Mouse (Mus musculus) embryo, embryonic 10.5 days (tissue): Measurements from ENCODE around the gene Hook2.

Experiments
- DNase-seq: peaks from one replicate; pipeline ENCODE4 v3.0.0-alpha.2; 2015; ENCODE audit warnings: low spot score

Gene Hook2

DNA sequence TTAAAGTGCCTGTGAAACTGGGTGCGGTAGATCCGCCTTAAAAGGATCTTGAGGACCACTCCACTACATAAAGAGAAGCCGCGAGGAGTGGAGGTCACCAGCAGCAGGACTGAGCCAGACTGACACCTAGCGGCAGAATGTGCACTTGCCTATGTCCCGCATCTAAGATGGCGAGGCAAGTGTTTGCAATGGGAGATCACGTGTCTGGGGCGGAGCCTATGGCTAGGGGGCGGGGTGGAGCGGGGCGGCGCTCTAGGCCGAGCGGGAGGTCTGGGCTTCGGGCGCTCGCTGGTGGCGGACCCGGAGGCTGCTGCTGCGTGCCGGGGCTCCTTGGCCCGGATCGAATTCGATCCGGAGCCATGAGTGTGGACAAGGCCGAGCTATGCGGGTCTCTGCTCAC is at the start of gene Hook2:
Gene Hook2 (plus strand): TSS at position 255 of the 400 bp plus-strand sequence.
- peak; percentile 99 for DNase-seq

DNA sequence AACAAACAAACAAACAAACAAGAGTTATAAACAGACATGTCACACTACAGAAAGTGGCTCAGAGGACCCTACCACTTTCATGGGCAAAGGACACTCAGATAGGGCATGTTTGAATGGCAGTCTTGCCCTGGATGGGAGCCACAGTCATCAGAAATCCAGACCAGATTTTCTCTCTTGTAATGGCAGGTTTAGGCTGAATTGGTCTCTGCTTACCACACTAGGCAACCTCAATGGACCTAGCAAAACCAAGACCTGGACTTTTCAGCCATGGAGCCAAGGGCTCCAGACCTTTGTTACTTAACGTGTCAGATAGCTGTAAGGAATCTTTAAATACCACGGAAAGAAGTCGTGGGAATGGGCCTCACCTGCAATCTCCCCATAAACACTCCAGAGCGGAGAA is 46.7 kb upstream of the Hook2 start:
- DNase-seq, result peak; percentile 46

DNA sequence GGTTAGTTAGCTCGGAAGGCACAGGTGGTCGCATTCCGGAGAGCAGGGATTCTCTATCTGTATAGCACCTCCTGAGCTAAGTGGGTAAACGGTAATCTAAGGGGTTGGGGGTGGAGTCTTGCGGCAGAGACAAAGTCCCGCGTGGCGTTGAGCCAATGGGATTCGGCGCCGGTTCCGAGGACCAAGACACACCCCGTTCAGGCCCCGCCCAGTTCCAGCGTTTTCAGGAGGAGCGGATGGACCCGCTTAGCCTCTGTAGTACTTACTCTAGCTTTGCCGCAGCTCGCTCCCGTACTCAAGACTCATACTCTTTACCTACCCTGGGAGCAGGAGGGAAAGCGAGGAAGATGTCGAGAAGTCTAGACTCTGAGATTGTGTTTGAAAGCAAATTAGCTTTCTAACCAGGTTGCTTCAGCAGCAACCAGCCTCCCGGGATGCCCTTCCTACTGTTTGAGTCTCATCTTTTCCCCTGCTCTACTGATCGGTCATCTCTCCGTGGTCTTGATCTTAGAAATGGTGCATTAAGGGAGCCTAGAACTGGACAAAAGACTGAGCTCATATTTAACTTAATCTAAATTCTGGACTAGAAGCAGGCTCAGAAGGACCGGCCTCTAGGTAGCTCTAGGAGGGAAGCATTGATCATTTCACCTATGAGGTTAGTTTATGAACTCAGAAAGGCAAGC is 45.8 kb upstream of the Hook2 start:
- peak; percentile 79 for DNase-seq

DNA sequence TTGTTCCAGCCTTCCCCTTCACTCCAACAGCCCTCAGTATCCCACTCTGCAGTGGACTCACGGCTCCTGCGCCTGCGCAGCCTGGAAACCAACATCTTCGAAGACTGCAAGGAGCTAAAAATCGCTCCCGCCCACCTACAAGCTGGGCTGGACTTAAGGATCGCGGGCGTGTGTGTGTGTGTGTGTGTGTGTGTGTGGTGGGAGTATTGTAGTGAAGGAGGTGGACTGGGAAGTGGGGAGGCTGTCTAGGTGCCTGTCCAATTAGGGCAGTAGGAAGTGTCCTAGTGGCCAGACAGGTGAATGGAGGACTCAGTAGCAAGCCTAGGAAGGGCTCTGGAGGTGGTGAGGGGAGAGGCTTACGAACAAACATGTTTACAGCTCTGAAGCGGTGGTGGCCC is 45.2 kb upstream of the Hook2 start:
- peak; percentile 36 for DNase-seq

DNA sequence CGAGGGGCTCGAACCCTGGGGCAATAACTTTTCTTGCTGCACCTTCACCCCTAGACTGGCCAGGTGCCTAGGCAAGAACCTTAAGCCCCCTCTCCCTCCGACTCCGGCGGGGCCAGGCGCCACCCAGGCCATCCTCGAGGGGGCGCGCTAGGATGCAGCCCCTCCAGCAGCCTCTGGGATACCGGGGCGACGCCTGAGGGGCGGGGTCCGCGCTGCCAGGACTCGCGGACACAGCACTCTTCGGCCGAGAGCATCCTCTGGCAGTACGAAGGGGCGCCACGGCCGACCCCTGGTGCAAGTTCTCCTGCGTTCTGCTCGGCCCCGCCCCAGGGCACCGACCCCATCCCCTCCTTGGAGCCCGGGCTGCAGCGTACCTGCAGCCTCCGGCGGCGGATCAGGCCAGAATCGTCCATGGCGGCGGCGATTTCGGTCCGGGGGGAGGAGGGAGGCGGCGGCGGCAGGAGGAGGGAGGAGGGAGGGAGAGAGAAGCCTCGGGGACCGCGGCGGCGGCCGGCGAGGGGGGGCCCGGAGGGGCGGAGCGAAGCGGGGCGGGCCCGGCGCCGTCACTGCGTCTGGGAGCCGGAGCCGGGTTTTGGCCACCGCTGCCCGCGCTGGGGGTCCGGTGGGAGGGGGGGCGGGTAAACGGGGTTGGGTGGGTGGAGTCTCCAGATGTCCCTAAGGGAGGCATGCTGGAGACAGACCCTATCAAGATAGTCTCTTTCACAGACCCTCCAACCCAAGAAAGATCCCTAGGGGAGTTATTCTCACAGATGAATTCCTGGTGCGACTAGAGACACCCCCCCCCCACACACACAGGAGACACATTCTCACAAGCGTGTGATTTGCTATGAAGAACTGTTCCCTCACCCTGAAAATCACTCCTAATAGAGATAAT is 44.5 kb upstream of the Hook2 start:
- DNase-seq, result peak; percentile 67

DNA sequence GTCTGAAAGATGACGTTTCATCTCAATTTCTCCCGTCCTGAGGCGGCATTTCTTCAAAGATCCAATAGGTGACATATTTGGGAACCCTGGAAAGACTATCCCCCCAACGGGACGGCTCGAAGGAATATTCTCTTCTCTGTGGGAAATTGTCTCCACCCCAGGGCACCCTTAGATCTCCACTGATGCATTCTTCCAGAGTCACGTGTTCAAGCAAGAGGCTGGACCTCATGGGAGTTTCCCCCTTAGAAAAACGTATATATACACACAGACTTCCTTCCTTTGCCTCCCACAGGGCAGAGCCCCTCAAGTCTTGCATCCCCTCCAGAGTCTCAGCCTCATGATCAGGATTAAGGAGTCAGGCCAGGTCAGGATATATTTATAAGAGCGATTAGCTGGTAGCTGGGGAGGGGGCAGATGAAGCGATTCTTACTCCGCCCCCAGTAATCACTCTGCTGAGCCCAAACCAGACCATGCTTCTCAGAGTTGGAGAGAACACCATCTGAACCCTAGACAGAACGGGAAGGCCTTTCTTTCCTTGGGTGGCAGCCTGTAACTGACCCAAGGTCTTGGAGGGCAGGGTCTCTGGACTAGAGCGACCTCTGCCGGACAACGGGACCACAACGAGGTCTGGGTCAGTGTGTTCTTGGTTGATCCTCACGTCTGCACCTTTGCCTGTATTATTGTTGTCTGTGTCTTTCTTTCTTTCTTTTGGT is 43.7 kb upstream of the Hook2 start, which contains the start of gene Rtbdn:
Gene Rtbdn (plus strand): TSS at position 464 of the 713 bp plus-strand sequence.
- DNase-seq, result peak; percentile 71

DNA sequence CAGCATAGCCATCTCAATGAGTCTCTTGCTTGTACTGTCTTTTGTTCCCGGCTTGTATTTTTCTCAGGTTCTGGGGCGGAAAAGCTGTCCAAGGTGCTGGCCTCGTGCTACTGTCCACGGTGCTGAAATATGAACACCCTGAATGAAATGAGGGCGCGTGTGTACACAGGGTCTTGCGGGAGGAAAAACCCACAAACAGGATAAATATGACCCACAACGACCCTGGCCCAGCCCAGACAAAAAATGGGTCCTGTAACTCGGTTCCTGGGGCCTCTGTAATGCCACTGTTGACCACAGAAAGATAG is 43.2 kb upstream of the Hook2 start:
- peak; percentile 81 for DNase-seq

DNA sequence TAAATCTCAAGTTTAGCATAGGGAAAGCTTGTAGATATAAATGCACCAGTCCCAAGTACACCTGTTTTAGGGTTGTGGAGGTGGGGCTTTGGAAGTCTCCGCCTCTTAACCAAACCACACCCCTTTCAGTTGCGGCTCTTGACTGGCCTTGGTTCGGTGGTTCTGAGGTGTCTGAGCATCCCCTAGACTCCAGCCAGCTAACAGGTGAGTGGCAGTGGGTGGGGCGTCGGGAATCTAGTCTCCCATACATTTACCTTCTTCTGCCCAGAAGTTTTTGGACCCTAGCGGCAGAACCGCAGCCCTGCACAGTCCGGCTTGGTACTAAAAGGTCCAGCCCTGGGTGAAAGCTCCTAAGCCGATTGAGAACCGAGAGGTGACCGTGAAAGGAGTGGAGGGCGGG is 40.6 kb upstream of the Hook2 start:
- DNase-seq, result no peak

DNA sequence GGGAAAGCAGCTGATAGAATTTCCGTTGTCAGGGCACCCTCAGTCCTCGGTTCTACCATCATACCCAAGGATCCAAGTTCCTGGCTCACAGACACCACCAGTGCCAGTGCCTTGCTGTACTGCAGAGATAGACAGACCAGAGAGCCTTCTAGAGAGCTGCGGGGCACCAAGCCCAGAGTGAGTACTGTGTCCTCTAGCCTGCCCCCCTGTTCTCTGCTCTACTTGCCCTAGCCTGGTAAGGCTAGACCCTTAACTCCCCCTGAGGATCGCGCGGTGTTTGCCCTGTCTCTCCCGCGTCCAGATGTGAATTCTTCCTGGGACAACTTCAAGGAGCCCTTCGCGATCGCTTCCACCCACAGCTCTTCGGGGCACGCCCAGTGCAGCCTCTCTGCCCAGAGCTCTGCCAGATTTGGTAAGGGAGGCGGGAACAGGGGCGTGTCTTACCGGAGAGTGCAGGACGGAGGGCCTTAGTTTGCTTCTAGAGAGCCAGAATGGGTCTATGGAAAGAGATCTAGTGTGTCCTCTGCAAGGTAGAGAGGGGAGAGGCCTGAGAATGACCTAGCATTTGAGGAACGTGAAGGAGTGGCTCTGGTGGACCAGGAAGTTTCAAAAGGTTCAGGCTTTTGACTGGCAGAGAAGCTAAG is 37.7 kb upstream of the Hook2 start:
- no peak for DNase-seq

DNA sequence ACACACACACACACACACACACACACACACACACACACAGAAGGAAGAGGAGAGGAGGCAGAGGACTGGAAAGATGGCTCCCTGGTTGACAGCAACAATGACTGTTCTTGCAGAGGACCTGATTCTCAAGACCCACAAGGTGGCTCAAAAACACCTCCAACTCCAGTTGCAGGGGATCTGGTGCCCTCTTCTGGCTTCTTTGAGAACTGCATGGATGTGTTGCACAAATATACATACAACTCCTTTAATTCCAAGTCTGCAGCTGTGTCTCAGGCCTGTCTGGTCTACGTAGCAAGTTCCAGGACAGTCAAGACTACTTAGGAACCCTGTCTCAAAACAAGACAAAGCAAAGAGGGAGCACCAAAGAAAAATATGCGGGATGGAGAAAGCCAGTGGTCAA is 33.6 kb upstream of the Hook2 start:
- peak; percentile 90 for DNase-seq

DNA sequence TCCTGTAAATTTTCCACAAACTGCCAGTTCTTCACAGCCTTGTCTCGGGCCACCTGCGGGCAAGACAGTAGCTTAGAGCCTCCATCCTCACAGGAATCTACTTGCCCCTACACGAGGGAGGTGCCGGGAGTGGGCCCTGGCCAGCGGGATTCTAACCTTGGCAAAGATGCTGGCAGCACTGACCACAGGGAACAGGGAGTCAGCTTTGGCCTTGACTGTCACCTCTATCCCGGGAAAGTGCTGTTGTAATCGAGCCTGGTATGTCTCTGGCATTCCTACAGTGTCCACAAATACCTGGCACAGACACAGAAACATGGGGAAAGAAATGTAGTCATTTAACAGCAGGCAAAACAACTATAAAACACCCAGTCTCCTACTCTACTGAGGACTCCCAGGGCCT is 30.6 kb upstream of the Hook2 start:
- no peak for DNase-seq

DNA sequence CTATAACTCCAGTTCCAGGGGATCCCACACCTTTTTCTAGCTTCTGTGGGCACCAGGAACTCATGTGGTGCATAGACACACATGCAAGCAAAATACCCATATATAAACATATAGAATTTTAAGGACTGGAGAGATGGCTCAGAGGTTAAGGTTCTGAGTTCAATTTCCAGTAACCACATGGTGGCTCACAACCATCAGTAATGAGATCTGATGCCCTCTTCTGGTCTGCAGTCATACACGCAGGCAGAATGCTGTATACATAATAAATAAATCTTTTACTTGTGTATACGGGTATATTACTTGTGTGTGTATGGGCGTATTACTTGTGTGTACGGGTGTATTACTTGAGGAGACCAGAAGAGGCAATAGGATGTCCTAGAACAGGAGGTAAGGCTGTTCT is 26.5 kb upstream of the Hook2 start:
- no peak for DNase-seq

DNA sequence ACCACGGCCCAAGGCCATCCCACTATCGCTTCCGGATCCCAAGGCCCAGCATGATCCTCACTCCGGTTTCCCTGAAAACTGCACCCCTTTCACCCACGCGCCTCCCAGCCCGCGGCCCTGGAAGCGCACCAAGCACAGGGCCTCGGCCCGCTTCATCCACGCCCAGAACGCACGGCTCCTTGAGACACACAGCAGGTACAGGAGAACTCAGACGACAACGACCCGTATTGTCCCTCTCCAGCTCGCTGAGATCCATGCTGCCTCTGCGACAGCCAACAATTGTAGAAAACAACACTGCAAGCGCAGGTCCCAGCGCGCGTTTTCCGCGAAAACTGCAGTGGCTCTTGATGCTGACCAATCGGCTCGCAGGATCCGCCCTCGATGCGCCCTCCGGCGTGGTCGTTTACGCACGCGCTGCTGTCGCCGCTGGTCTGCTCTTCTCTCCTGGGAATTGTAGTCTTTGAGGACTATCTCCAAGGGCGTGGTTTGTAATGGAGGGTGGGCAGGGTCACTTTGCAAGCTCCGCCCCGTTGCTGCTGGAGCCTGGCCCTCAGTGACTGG is 24.6 kb upstream of the Hook2 start:
- peak; percentile 98 for DNase-seq

DNA sequence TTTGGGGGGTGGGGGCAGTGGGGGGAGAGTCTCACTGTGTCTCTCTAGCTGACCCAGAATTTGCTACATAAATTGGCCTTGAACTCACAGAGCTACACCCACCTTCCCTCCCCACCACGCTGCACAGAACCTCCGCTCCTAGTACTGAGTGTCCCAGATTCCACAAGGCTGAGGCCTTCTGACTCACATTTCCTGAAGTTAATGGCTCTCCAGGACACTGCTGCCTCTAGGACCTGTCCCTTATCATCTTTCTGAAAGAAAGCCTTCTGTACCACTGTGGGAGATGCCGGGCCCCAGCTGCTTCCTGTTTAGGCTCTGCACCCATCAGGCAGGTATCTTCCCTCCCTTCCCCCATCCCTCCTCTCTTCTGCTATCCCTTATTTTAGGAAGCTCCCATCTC is 23.8 kb upstream of the Hook2 start:
- no peak for DNase-seq

DNA sequence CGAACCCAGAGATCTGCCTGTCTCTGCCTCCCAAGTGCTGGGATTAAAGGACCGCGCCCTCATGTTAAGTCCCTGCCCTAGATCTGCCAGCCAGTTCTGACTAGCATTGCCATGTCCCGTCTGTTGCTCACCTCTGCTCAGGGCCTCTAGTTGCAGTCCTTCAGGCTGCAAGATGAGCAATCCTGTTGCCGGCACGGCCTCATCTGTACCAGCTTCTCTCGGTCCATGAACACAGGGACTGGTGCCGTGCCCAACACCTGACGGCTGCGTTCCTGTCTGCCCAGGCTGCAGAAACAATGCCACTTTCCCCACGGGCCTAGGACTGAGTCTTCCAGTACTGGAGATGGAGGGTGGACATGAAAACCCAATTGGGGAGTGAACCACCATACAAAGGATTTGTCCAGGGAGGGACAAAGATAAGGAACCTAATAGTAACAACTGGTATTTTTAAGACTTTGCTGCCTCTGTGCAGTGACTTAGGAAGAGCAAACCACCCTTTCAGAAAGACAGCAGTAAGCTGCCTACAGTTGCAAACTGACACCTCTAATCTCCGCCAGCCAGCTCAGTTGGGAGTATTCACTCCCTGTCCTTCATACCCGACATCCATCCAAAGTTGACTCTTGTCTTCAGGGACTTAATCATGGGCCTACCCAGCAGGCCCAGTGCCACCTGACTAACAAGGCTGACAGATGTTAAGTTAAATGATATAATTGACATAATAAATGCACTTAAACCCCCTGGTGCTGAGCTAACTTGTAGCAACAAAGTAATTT is 22.7 kb upstream of the Hook2 start:
- DNase-seq, result no peak

DNA sequence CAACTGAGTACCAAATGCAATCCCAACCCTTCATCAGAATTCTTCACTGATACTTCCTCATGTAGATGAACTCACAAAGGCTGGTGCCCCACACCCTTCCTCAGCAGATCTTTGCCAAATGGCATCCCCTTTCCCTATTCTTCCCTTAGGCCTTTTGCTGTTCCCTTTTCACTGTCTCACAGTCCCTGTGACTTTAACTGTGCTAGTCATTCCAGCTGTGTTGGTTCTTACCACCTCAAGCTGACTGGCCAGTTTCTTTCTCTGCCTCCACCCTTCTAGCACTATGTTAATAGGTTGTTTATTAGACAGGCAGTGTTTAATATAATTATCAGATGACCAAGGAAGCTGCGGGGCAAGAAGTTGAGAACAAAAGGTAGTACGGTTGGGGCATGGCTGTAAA is 21.8 kb upstream of the Hook2 start:
- DNase-seq, result peak; percentile 31

DNA sequence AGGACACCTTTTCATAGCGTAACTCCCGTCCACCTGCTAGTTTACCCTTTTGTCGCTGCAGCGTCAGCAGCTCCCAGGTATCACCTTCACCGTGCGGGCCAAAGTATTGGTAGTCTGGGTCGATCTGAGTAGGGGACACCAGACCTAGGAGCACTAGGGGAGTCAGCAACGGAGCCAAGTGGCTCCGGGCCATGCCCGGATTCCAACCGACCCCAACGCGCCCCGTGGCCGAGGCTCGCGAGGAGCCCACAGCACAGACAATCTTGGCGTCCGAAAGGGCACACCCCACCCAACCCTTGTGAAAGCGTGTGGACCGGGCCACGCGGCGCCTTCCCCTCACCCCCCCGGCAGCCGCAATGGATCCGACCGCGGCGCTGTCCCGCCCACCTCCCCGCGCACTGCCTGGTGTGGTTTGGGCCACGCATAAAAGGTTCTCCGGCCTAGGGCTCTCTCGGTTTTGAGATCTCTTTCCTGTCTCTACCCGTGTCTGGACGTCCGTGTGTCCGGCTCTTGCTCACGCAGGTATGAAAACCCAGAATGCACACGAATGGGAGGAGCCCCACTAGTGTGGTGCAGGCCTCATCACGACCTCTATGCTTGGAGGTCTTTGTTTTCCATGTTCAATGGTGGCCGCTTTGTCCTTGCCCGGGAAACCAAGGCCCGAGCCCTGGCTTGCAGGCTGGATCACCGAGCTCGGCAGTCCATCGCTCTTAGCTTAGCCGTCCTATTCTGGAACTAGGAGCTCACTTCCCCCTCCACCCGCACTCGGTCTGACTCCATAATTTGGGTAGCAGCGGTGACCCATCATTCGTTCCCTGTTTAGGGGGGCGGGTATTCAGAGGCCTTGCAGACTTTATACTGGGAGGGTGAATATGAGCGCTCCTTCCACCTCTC is 20.9 kb upstream of the Hook2 start, which contains the start of the genes Gm49661, Prdx2 and Rnaseh2a:
Gene Gm49661 (minus strand): TSS at position 193 of the 894 bp plus-strand sequence.
Gene Prdx2 (plus strand): TSS at position 347 of the 894 bp plus-strand sequence.
Gene Rnaseh2a (minus strand): TSS at position 527 of the 894 bp plus-strand sequence.
- peak; percentile 85 for DNase-seq

DNA sequence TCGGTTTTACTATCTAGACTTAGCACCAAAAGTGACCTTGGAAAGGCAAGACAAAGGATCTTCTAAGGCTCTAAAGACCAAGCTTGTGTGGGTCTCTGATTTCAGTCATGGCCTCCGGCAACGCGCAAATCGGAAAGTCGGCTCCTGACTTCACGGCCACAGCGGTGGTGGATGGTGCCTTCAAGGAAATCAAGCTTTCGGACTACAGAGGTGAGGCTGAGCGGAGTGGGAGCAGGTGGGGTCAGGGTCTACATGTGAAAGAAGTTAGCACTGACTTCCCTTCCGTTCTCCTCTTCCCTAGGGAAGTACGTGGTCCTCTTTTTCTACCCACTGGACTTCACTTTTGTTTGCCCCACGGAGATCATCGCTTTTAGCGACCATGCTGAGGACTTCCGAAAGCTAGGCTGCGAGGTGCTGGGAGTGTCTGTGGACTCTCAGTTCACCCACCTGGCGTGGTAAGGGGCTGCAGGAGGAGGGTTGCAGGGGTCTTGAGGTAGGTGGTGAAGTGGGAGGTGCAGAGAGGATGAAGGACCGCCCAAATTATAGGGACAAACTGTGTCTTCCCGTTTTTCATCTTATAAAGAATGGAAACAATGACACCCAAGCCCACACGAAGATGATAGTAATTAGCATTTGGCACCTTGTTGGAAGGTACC is 20.1 kb upstream of the Hook2 start:
- peak; percentile 64 for DNase-seq

DNA sequence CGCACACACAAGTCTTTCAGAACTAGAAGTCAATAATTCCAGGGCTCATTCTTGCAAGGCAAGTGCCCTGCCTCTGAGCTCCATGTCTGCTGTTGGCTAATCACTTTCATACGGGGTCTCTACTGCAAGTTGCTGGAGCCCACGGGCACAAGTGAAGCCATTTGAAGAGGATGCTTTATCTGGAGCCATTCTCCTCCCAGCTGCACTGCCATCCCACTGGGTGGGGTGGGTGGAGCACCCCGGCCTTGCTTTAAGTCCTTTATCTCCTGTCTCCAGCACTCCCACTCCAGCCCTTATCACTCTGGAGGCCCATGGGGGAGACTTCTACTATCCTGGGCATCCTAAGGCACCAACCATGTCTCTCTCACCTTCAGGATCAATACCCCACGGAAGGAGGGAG is 19.5 kb upstream of the Hook2 start:
- DNase-seq, result no peak
